Mouse (Mus musculus) liver, embryonic 14.5 days (tissue): Measurements from ENCODE around the gene Capn5. TPM values are rescaled to one million over a fixed set of nuclear protein-coding genes. Genes with fewer than 3 reads are reported as not detected.

Experiments
- ATAC-seq: fragments of 200-750 bp; cut with Nextera tagmentation; 2 replicates; pipeline ENCODE4 v1.8.0; 2017; ENCODE audit warnings: moderate number of reproducible peaks, mild to moderate bottlenecking, moderate library complexity; ENCODE audit not compliant: insufficient read depth
- DNase-seq, 3 experiments: peaks; one replicate each; pipeline ENCODE4 v3.0.0-alpha.2; 2012 to 2013; ENCODE audit warnings: low read depth in 3 of 3, low spot score in 3 of 3
- H3K27ac ChIP-seq: fragments of 300-500 bp; sonication (generic); 2 replicates; pipeline ENCODE4 v1.5.1; 2014; ENCODE audit warnings: moderate library complexity, mild to moderate bottlenecking, control low read depth, inconsistent platforms
- H3K27me3 ChIP-seq: fragments of 300-500 bp; sonication (generic); 2 replicates; pipeline ENCODE4 v1.6.1; 2014; ENCODE audit warnings: mild to moderate bottlenecking, low read length, moderate library complexity; ENCODE audit not compliant: control insufficient read depth, insufficient read depth
- H3K36me3 ChIP-seq: fragments of 300-500 bp; sonication (generic); replicated peaks from 2 replicates; pipeline ENCODE4 v1.6.1; 2014; ENCODE audit warnings: low read depth; ENCODE audit not compliant: control insufficient read depth, insufficient read depth
- H3K4me1 ChIP-seq, 2 experiments: fragments of 200-500 bp in 1 of 2; fragments of 300-500 bp in 1 of 2; sonication (generic) in 1 of 2; replicated peaks; 2 replicates each; pipeline ENCODE4 v1.6.1; 2012 to 2014; ENCODE audit warnings: antibody characterized with exemption in 1 of 2, inconsistent platforms in 1 of 2, low read length in 1 of 2; ENCODE audit not compliant: control insufficient read depth in 2 of 2, insufficient read depth in 2 of 2
- H3K4me2 ChIP-seq: fragments of 300-500 bp; sonication (generic); 2 replicates; pipeline ENCODE4 v1.6.1; 2014; ENCODE audit warnings: low read depth, mild to moderate bottlenecking, control low read depth, moderate library complexity
- H3K4me3 ChIP-seq, 2 experiments: fragments of 200-500 bp in 1 of 2; fragments of 300-500 bp in 1 of 2; sonication (generic) in 1 of 2; 2 replicates each; pipeline ENCODE4 v1.5.1; 2012 to 2014; ENCODE audit warnings: low read depth in 2 of 2, low read length in 2 of 2, mild to moderate bottlenecking in 2 of 2, control low read depth in 1 of 2, inconsistent platforms in 1 of 2, moderate library complexity in 1 of 2; ENCODE audit not compliant: insufficient read depth in 1 of 2
- H3K9ac ChIP-seq: fragments of 300-500 bp; sonication (generic); replicated peaks from 2 replicates; pipeline ENCODE4 v1.6.1; 2014; ENCODE audit warnings: mild to moderate bottlenecking, control low read depth, moderate library complexity
- H3K9me3 ChIP-seq: fragments of 300-500 bp; sonication (generic); 2 replicates; pipeline ENCODE4 v1.6.1; 2016; ENCODE audit warnings: low read length, mixed read lengths; ENCODE audit not compliant: control insufficient read depth
- CTCF ChIP-seq: IDR thresholded peaks from 2 replicates; pipeline ENCODE4 v1.5.1; 2016; ENCODE audit warnings: antibody characterized with exemption, low read depth, control low read depth
- EP300 ChIP-seq: IDR thresholded peaks from 2 replicates; pipeline ENCODE4 v1.6.1; 2016; ENCODE audit warnings: antibody characterized with exemption, low read depth
- WGBS: fragments of 180-500 bp; shearing (Covaris S2); extraction: QIAGEN DNeasy Blood & Tissue Kit; methylation state at CpG from one replicate; pipeline ENCODE4 v1.1.7; 2014; ENCODE audit not compliant: insufficient replicate concordance; 5-methylcytosine and 5-hydroxymethylcytosine counted together
- polyA plus RNA-seq, 2 experiments: library from polyadenylated mRNA; depleted of rRNA in 1 of 2; stranded (reverse) in 1 of 2; unstranded in 1 of 2; fragments of >200 nt; fragmentation: Nextera tagmentation in 1 of 2; extraction: Ambion mirVana in 1 of 2; gene quantifications; 2 replicates each; pipeline versions ENCODE4 v1.2.1 to v1.2.3; 2012 to 2014

The Capn5 gene
- polyA plus RNA-seq, 2 experiments, result 8.9 to 13.1 TPM

DNA sequence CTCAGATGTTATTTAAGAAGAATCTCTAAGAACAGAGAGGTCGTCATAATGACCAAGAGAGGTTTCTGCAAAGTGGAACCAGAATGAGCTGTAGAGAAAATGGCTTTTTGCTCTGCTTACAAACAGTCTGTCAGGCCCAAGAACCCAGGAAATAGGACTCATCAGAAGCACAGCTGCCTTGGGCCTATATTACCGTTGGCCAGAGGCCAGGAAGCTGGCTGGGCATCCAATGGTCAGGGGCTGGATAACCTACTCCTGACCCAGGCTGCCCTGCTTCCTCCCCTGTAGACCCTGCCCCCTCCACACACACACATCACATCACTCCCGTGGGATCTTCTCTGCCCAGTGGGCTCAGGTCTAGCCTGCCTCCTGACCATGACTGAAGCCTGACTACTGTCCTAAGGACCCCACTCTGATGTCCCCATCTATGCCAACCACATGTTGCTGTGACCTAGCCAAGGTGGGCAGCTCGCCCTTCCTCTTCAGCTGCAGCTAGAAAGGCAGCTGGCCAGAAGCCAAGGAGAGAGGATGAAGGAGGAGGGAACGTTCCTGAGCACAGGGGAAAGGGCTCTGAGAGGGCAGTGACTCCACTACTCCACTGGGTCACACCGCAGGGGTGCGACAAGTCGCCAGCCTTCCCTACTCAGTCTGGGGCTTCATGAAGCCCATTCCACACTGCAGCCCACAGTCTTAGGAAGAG lies 17.9 kb downstream of the Capn5 start:
- H3K9ac ChIP-seq, result no peak overlapping the region
- no peak overlapping the region for H3K4me3 ChIP-seq
- 59% methylated on average over 8 of the region's 8 CpGs for WGBS
- H3K4me1 ChIP-seq, result peaks cover 40 to 66% of the 10 kb centered on the region in 2 experiments
- H3K27ac ChIP-seq, result peak overlapping the region; percentile 20; the same call in 1 of the 2 replicates
- ATAC-seq (no peak), DNase-seq (no peak)
- TF ChIP-seq EP300, result no peak
- no peak for TF ChIP-seq CTCF
- H3K4me2 ChIP-seq, result no peak overlapping the region
- H3K27me3 ChIP-seq, result no peaks in the 10 kb centered on the region
- H3K36me3 ChIP-seq, result peaks cover 21% of the 10 kb centered on the region
- H3K9me3 ChIP-seq, result no peaks in the 10 kb centered on the region

GRCm38 (mm10) chr7:98158481-98158880 lies 19.6 kb downstream of the Capn5 start:
- Histone ChIP-seq H3K4me3 (peak overlapping the region; percentile 30 to 44), H3K4me2 (peak overlapping the region; percentile 43), H3K9ac (peak overlapping the region; percentile 44), H3K36me3 (peaks cover 26% of the 10 kb centered on the region), H3K4me1 (peaks cover 33 to 54% of the 10 kb centered on the region in 2 experiments), H3K27ac (peak overlapping the region; percentile 77), H3K9me3 (no peaks in the 10 kb centered on the region), H3K27me3 (no peaks in the 10 kb centered on the region)
- TF ChIP-seq CTCF (no peak), EP300 (no peak)
- ATAC-seq (peak; percentile 34; the same call in 1 of the 2 replicates), DNase-seq (no peak)
- 42% methylated on average over 8 of the region's 8 CpGs for WGBS

DNA sequence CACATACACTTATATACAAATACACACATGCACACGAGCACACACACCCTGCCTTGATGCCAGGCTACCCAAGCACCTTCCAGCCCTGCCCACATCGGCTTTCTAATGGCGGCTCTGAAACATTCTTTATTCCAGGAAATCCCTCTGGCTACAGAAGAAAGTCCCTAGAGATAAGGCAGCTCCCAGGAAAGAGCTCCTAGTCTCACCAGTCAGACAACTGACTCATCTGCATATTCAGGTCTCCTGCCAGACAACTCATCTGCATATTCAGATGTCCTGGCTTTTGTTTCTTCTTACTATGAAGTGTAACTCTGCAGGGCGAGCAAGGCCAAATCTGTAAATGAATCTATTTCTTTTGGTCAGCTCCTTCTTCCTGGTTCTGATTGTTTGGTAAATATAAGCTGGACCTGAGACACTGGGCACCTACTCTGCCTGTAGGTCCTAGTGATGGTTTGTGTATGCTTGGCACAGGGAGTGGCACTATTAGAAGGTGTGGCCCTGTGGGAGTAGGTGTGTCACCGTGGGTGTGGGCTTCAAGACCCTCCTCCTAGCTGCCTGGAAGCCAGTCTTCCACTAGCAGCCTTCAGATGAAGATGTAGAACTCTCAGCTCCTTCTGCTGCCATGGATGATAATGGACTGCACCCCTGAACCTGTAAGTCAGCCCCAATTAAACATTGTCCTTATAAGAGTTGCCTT lies 20.3 kb downstream of the Capn5 start:
- peaks cover 26% of the 10 kb centered on the region for H3K36me3 ChIP-seq
- H3K9ac ChIP-seq, result peak overlapping the region; percentile 44
- H3K27me3 ChIP-seq, result no peaks in the 10 kb centered on the region
- no peak for TF ChIP-seq EP300
- TF ChIP-seq CTCF, result no peak
- ATAC-seq (peak; percentile 60; the same call in 1 of the 2 replicates), DNase-seq (peak in 1 of 3 experiments; percentile 70)
- 36% methylated on average over 5 of the region's 5 CpGs for WGBS
- peak overlapping the region; percentile 43 for H3K4me2 ChIP-seq
- no peaks in the 10 kb centered on the region for H3K9me3 ChIP-seq
- peak overlapping the region; percentile 30 to 44; a peak in 3 of 4 replicates for H3K4me3 ChIP-seq
- H3K4me1 ChIP-seq, result peaks cover 33 to 47% of the 10 kb centered on the region in 2 experiments
- peak overlapping the region; percentile 77 for H3K27ac ChIP-seq

DNA sequence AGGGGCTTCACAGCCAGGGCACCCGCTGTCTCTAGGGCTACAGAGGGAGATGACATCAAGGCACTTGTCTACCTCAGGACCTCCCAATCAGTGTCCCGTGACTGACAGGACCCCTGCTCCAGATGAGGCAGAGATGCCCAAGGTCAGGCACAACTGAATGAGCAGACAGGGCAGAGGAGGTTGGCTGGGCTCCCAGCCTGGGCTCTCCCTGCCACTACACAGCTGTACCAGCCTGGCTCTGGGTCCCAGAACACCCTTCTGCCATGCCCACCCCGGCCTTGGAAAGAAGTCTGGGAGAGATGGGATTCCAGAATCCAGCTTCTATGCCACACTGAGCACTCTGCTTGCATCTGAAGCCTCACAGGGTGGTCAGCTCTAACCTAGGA lies 21.8 kb downstream of the Capn5 start:
- peaks cover 26% of the 10 kb centered on the region for H3K36me3 ChIP-seq
- no peak for ATAC-seq
- H3K4me2 ChIP-seq, result no peak overlapping the region
- peak overlapping the region; percentile 77; the same call in 1 of the 2 replicates for H3K27ac ChIP-seq
- H3K27me3 ChIP-seq, result no peaks in the 10 kb centered on the region
- TF ChIP-seq EP300, result no peak
- H3K9me3 ChIP-seq, result no peaks in the 10 kb centered on the region
- no peak overlapping the region for H3K9ac ChIP-seq
- peaks cover 33 to 44% of the 10 kb centered on the region in 2 experiments for H3K4me1 ChIP-seq
- WGBS, result 18% methylated on average over 3 of the region's 3 CpGs
- no peak for DNase-seq
- H3K4me3 ChIP-seq, result no peak overlapping the region
